Mouse (Mus musculus): ENCODE results near the gene Ptchd1. TPM values are rescaled to one million over a fixed set of nuclear protein-coding genes. Genes with fewer than 3 reads are reported as not detected.

The Ptchd1 gene
- total RNA-seq, 2 experiments from 2014 or later = 21.3 to 22.6 TPM

Other genes starting within 250 kb of the Ptchd1 start
- under 1 TPM; 0.71 to 0.77 TPM for gene Gm15155, start 927 bp upstream of the Ptchd1 start, total RNA-seq (2021)

Measured in left cerebral cortex, postnatal 10 days (tissue).